Mouse (Mus musculus): ENCODE data around the gene Nipsnap1. TPM values are rescaled to one million over a fixed set of nuclear protein-coding genes. Genes with fewer than 3 reads are reported as not detected.

Gene Nipsnap1
- total and polyA plus RNA-seq, 3 experiments: 13.7 to 22.9 TPM; not detected in 1

GRCm38 (mm10) chr11:4882892-4883627, 9.3 kb downstream of the Nipsnap1 start:
- TF ChIP-seq ZMIZ1 (IDR thresholded peaks at IDR 0.05; ENCODE audit: low read depth, low read length) (no peak), CTCF (IDR thresholded peaks at IDR 0.05 in 2 of 3, conservative IDR thresholded peaks at IDR 0.05 in 1 of 3; ENCODE audit: control insufficient read depth in 1 of 3, insufficient read depth in 1 of 3, low read depth in 2 of 3, low read length in 3 of 3, poor library complexity in 1 of 3, severe bottlenecking in 1 of 3) (peak; percentile 38 to 60 (median 58)), NELFE (IDR thresholded peaks at IDR 0.05; ENCODE audit: low read depth, low read length) (no peak)
- H3K36me3 ChIP-seq (ENCODE audit: control insufficient read depth in 1 of 2, insufficient read depth in 2 of 2, low read length in 2 of 2): no peaks in the 10 kb centered on the region
- DNase-seq (ENCODE audit: low read depth, low spot score): peak; percentile 75
- H3K4me3 ChIP-seq (ENCODE audit: control insufficient read depth in 1 of 2, insufficient read depth in 1 of 2, low read depth in 2 of 2, low read length in 2 of 2): no peak overlapping the region
- no peaks in the 10 kb centered on the region for H3K9me3 ChIP-seq (replicated peaks; ENCODE audit: insufficient read depth, low read length)
- H3K9ac ChIP-seq (ENCODE audit: control insufficient read depth, low read depth, low read length, poor library complexity, severe bottlenecking): no peak overlapping the region
- no peaks in the 10 kb centered on the region for H3K27me3 ChIP-seq (ENCODE audit: control insufficient read depth in 1 of 2, insufficient read depth in 2 of 2, low read length in 2 of 2)
- H3K4me1 ChIP-seq (ENCODE audit: control insufficient read depth in 1 of 2, insufficient read depth in 2 of 2, low read length in 2 of 2): no peaks in the 10 kb centered on the region
- H3K27ac ChIP-seq (ENCODE audit: control insufficient read depth, low read depth, low read length): no peak overlapping the region
- no peaks in the 10 kb centered on the region for H3K79me2 ChIP-seq (ENCODE audit: control insufficient read depth, insufficient read depth, low read length, poor library complexity)

GRCm38 (mm10) chr11:4885385-4885903, 11.7 kb downstream of the Nipsnap1 start:
- no peak overlapping the region for H3K4me3 ChIP-seq (ENCODE audit: control insufficient read depth in 1 of 2, insufficient read depth in 1 of 2, low read depth in 2 of 2, low read length in 2 of 2)
- H3K36me3 ChIP-seq (ENCODE audit: control insufficient read depth in 1 of 2, insufficient read depth in 2 of 2, low read length in 2 of 2): no peaks in the 10 kb centered on the region
- H3K79me2 ChIP-seq (ENCODE audit: control insufficient read depth, insufficient read depth, low read length, poor library complexity): no peaks in the 10 kb centered on the region
- no peaks in the 10 kb centered on the region for H3K9me3 ChIP-seq (replicated peaks; ENCODE audit: insufficient read depth, low read length)
- H3K4me1 ChIP-seq (ENCODE audit: control insufficient read depth in 1 of 2, insufficient read depth in 2 of 2, low read length in 2 of 2): no peaks in the 10 kb centered on the region
- no peak overlapping the region for H3K9ac ChIP-seq (ENCODE audit: control insufficient read depth, low read depth, low read length, poor library complexity, severe bottlenecking)
- H3K27ac ChIP-seq (ENCODE audit: control insufficient read depth, low read depth, low read length): no peak overlapping the region
- H3K27me3 ChIP-seq (ENCODE audit: control insufficient read depth in 1 of 2, insufficient read depth in 2 of 2, low read length in 2 of 2): no peaks in the 10 kb centered on the region
- TF ChIP-seq ZC3H11A (IDR thresholded peaks at IDR 0.05; ENCODE audit: low read depth, low read length) (peak; percentile 32; the same call in 1 of the 2 replicates), HCFC1 (IDR thresholded peaks at IDR 0.05; ENCODE audit: low read depth, low read length) (no peak), RAD21 (IDR thresholded peaks at IDR 0.05; ENCODE audit: low read depth, low read length) (peak; percentile 32), POLR2AphosphoS2 (IDR thresholded peaks at IDR 0.05; ENCODE audit: low read length) (no peak), ZKSCAN1 (IDR thresholded peaks at IDR 0.05; ENCODE audit: low read depth, low read length) (no peak), MAFK (IDR thresholded peaks at IDR 0.05; ENCODE audit: borderline replicate concordance, low read depth, low read length) (peak; percentile 76; the same call in 1 of the 2 replicates), POLR2AphosphoS5 (IDR thresholded peaks at IDR 0.05; ENCODE audit: borderline replicate concordance, low read depth, low read length) (no peak), SIN3A (IDR thresholded peaks at IDR 0.05; ENCODE audit: low read length) (no peak; the same call in 1 of the 2 replicates), E2F4 (IDR thresholded peaks at IDR 0.05; ENCODE audit: borderline replicate concordance, low read depth, low read length) (no peak), CTCF (IDR thresholded peaks at IDR 0.05 in 2 of 3, conservative IDR thresholded peaks at IDR 0.05 in 1 of 3; ENCODE audit: control insufficient read depth in 1 of 3, insufficient read depth in 1 of 3, low read depth in 2 of 3, low read length in 3 of 3, poor library complexity in 1 of 3, severe bottlenecking in 1 of 3) (peak; percentile 66 to 78 (median 77)), USF2 (IDR thresholded peaks at IDR 0.05; ENCODE audit: borderline replicate concordance in 1 of 2, insufficient read depth in 1 of 2, low read depth in 1 of 2, low read length in 2 of 2) (no peak), SMC3 (IDR thresholded peaks at IDR 0.05; ENCODE audit: low read depth, low read length) (peak; percentile 75), JUND (IDR thresholded peaks at IDR 0.05; ENCODE audit: low read depth, low read length) (no peak), BHLHE40 (IDR thresholded peaks at IDR 0.05; ENCODE audit: borderline replicate concordance, low read depth, low read length) (no peak), CHD1 (IDR thresholded peaks at IDR 0.05; ENCODE audit: low read depth, low read length) (no peak), TBP (IDR thresholded peaks at IDR 0.05; ENCODE audit: low read depth, low read length) (no peak), NRF1 (IDR thresholded peaks at IDR 0.05; ENCODE audit: insufficient read depth, low read depth, low read length, poor library complexity, severe bottlenecking) (no peak), NELFE (IDR thresholded peaks at IDR 0.05; ENCODE audit: low read depth, low read length) (no peak), ZNF384 (IDR thresholded peaks at IDR 0.05; ENCODE audit: low read depth, low read length) (no peak; the same call in 1 of the 2 replicates), MEF2A (IDR thresholded peaks at IDR 0.05; ENCODE audit: extremely low read depth, insufficient replicate concordance, low read depth, low read length, poor library complexity, severe bottlenecking) (no peak), CHD2 (IDR thresholded peaks at IDR 0.05; ENCODE audit: low read length) (no peak), MAX (IDR thresholded peaks at IDR 0.05; ENCODE audit: low read length) (peak; percentile 81), EP300 (IDR thresholded peaks at IDR 0.05; ENCODE audit: low read depth in 1 of 2, low read length in 2 of 2) (no peak), MAZ (IDR thresholded peaks at IDR 0.05; ENCODE audit: low read depth, low read length) (no peak), MYC (IDR thresholded peaks at IDR 0.05; ENCODE audit: low read depth, low read length) (peak; percentile 83), ELF1 (IDR thresholded peaks at IDR 0.05; ENCODE audit: low read depth, low read length) (no peak)
- peak; percentile 85 for DNase-seq (ENCODE audit: low read depth, low spot score)
